Mouse (Mus musculus): Measurements from ENCODE around the gene Prkn.

DNA sequence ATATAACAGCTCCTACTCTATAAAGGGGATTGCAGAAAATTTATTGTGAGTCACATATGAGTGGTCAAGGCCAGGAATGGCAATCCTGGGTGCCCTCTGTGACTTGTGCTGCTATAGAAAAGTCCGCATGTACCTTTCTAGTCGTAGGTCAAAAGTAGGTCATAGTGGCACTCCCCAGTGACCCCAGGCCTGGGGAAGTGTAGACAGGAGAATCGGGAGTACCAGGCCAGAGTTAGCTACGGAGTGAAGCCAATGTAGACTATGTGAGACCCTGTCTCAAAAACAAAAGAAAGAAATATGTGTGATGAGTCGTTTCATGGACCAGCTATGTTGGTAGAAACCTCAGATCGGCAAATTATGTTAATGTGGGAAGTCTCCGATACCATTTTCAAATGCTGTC is 1206.8 kb downstream of the Prkn start:
- TF ChIP-seq GATA1 (IDR thresholded peaks at IDR 0.05; ENCODE audit: borderline replicate concordance, low read length) (no peak), FLI1 (IDR thresholded peaks at IDR 0.05; ENCODE audit: low read length) (no peak)
